In the genomic region with DNA sequence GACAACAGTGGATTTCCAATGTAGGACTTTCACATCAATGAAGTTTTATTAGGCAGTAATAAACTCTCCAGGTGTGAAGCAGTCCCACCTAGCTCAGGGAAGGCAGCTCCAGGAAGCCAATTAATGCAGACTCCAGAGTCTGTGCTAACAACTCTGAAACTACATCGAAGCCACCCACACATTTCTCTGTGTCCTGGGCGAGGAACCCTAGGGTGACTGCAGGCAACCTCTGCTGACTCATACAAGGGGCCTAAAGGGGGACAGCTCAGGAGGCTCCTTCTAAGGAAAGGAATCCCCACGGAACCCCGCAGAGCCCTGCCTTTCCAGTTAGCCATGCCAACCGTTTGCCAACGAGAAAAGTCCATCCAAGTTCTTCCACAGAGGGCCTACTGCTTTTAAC, we compare ENCODE assay signal across 21 mouse cellular contexts.
A peak's percentile ranks its signal among the peaks of the same experiment; 100 is the strongest.
DNase-seq lines count a peak whose midpoint lies in the region; ATAC-seq and TF ChIP-seq lines count a peak whose summit lies in the region.
"Had no signal": no experiment of that assay in that cellular context is flagged by ENCODE, and none has a peak within 500 bp of the region (broad histone marks: within the 10 kb centered on the region; RNA-seq: fewer than 3 reads in every experiment).

No protein-coding gene starts in this region.

- no peaks in the 10 kb centered on the region for H3K9me3 ChIP-seq in heart, postnatal 0 days (replicated peaks; ENCODE audit: control insufficient read depth, low read length)
- H3K9me3 ChIP-seq in neural tube, embryonic 15.5 days (replicated peaks), result no peaks in the 10 kb centered on the region
- no peaks in the 10 kb centered on the region for H3K9me3 ChIP-seq in intestine, embryonic 14.5 days (ENCODE audit: control insufficient read depth, low read length)
- no peaks in the 10 kb centered on the region for H3K9me3 ChIP-seq in stomach, postnatal 0 days (ENCODE audit: control insufficient read depth, low read length)
- no peaks in the 10 kb centered on the region for H3K9me3 ChIP-seq in forebrain, embryonic 12.5 days
- H3K9me3 ChIP-seq: heart, embryonic 15.5 days; hindbrain, embryonic 13.5 days; limb, embryonic 13.5 days; midbrain, embryonic 12.5 days; neural tube, embryonic 12.5 days had no signal

- no peak for DNase-seq in heart, postnatal 0 days (ENCODE audit: low spot score)
- DNase-seq in heart, adult 8-10 months (ENCODE audit: low spot score), result no peak
- peak; percentile 12 for DNase-seq in neural tube, embryonic 10.5 days (ENCODE audit: extremely low spot score, low spot score)
- no peak for DNase-seq in intestine, embryonic 14.5 days (ENCODE audit: low spot score)
- DNase-seq in stomach, postnatal 0 days (ENCODE audit: low spot score), result no peak
- DNase-seq in cerebellum, adult 9-11 months, result no peak
- DNase-seq: adrenal gland, postnatal 25 days; cerebellum, adult 2 months; thymus, adult 18-20 months; thymus, postnatal 4 days had no signal

- no peak overlapping the region for H3K4me2 ChIP-seq in heart, postnatal 0 days (ENCODE audit: low read depth, low read length)
- no peak overlapping the region for H3K4me2 ChIP-seq in neural tube, embryonic 15.5 days
- H3K4me2 ChIP-seq in intestine, embryonic 14.5 days (ENCODE audit: low read length), result no peak overlapping the region
- H3K4me2 ChIP-seq in stomach, postnatal 0 days (replicated peaks; ENCODE audit: low read depth), result no peak overlapping the region
- H3K4me2 ChIP-seq in forebrain, embryonic 12.5 days, result no peak overlapping the region
- H3K4me2 ChIP-seq: heart, embryonic 15.5 days; hindbrain, embryonic 13.5 days; limb, embryonic 13.5 days; midbrain, embryonic 12.5 days; neural tube, embryonic 12.5 days had no signal

- peaks cover 36% of the 10 kb centered on the region for H3K4me1 ChIP-seq in heart, postnatal 0 days (ENCODE audit: control insufficient read depth, insufficient read depth)
- H3K4me1 ChIP-seq in neural tube, embryonic 15.5 days, result peaks cover 53% of the 10 kb centered on the region
- H3K4me1 ChIP-seq in intestine, embryonic 14.5 days (replicated peaks; ENCODE audit: control insufficient read depth, insufficient read depth, low read length), result peaks cover 14% of the 10 kb centered on the region
- H3K4me1 ChIP-seq in stomach, postnatal 0 days (replicated peaks; ENCODE audit: control insufficient read depth, insufficient read depth), result no peaks in the 10 kb centered on the region; the same call in 1 of the 2 replicates
- H3K4me1 ChIP-seq in forebrain, embryonic 12.5 days, result peaks cover 32% of the 10 kb centered on the region

- ATAC-seq in heart, postnatal 0 days (ENCODE audit: insufficient read depth, low read depth), result no peak
- no peak for ATAC-seq in neural tube, embryonic 15.5 days (ENCODE audit: low FRiP score)
- peak; percentile 30; the same call in 1 of the 2 replicates for ATAC-seq in intestine, embryonic 14.5 days (replicated peaks; ENCODE audit: low FRiP score, low TSS enrichment, low read depth)
- ATAC-seq in stomach, postnatal 0 days (ENCODE audit: low FRiP score, low TSS enrichment), result peak; percentile 58
- ATAC-seq in forebrain, embryonic 12.5 days (ENCODE audit: low FRiP score), result no peak
- ATAC-seq: forebrain, embryonic 14.5 days; inflammation-experienced regulatory T-cells, adult 6 months had no signal

- no peaks in the 10 kb centered on the region for H3K36me3 ChIP-seq in heart, postnatal 0 days (replicated peaks; ENCODE audit: control insufficient read depth, insufficient read depth, low read length)
- no peaks in the 10 kb centered on the region for H3K36me3 ChIP-seq in neural tube, embryonic 15.5 days
- no peaks in the 10 kb centered on the region for H3K36me3 ChIP-seq in intestine, embryonic 14.5 days (ENCODE audit: control insufficient read depth, insufficient read depth, low read length)
- H3K36me3 ChIP-seq in stomach, postnatal 0 days (ENCODE audit: control insufficient read depth, insufficient read depth, low read length), result no peaks in the 10 kb centered on the region
- H3K36me3 ChIP-seq in forebrain, embryonic 12.5 days (replicated peaks), result no peaks in the 10 kb centered on the region
- H3K36me3 ChIP-seq: heart, embryonic 15.5 days; hindbrain, embryonic 13.5 days; neural tube, embryonic 12.5 days had no signal

- TF ChIP-seq EP300 in heart, postnatal 0 days (IDR thresholded peaks at IDR 0.05; ENCODE audit: low read depth), result no peak
- TF ChIP-seq EP300 in stomach, postnatal 0 days (optimal IDR thresholded peaks at IDR 0.05), result no peak

- H3K27ac ChIP-seq in heart, postnatal 0 days (ENCODE audit: low read depth), result peak overlapping the region; percentile 38; the same call in 1 of the 2 replicates
- no peak overlapping the region for H3K27ac ChIP-seq in neural tube, embryonic 15.5 days (replicated peaks)
- no peak overlapping the region for H3K27ac ChIP-seq in intestine, embryonic 14.5 days (ENCODE audit: low read depth)
- peak overlapping the region; percentile 40; the same call in 1 of the 2 replicates for H3K27ac ChIP-seq in stomach, postnatal 0 days (replicated peaks)
- H3K27ac ChIP-seq in forebrain, embryonic 12.5 days, result no peak overlapping the region
- H3K27ac ChIP-seq: heart, embryonic 15.5 days; hindbrain, embryonic 13.5 days; limb, embryonic 13.5 days; liver, embryonic 14.5 days; midbrain, embryonic 12.5 days; neural tube, embryonic 12.5 days had no signal

- no peaks in the 10 kb centered on the region for H3K27me3 ChIP-seq in heart, postnatal 0 days (ENCODE audit: control insufficient read depth, insufficient read depth, low read length)
- no peaks in the 10 kb centered on the region for H3K27me3 ChIP-seq in neural tube, embryonic 15.5 days (replicated peaks)
- no peaks in the 10 kb centered on the region for H3K27me3 ChIP-seq in intestine, embryonic 14.5 days (replicated peaks; ENCODE audit: control insufficient read depth, insufficient read depth, low read length)
- no peaks in the 10 kb centered on the region for H3K27me3 ChIP-seq in stomach, postnatal 0 days (ENCODE audit: control insufficient read depth, insufficient read depth, low read length)
- no peaks in the 10 kb centered on the region for H3K27me3 ChIP-seq in forebrain, embryonic 12.5 days
- H3K27me3 ChIP-seq: heart, embryonic 15.5 days; hindbrain, embryonic 13.5 days; limb, embryonic 13.5 days; midbrain, embryonic 12.5 days; neural tube, embryonic 12.5 days had no signal

- H3K4me3 ChIP-seq in heart, postnatal 0 days (ENCODE audit: low read depth, low read length), result no peak overlapping the region
- H3K4me3 ChIP-seq in neural tube, embryonic 15.5 days (replicated peaks), result no peak overlapping the region
- H3K4me3 ChIP-seq in intestine, embryonic 14.5 days (ENCODE audit: low read depth, low read length), result no peak overlapping the region
- no peak overlapping the region for H3K4me3 ChIP-seq in stomach, postnatal 0 days (ENCODE audit: low read depth, low read length)
- no peak overlapping the region for H3K4me3 ChIP-seq in forebrain, embryonic 12.5 days (replicated peaks)
- H3K4me3 ChIP-seq: erythroblast, embryonic 14.5 days; heart, embryonic 15.5 days; hindbrain, embryonic 13.5 days; limb, embryonic 13.5 days; midbrain, embryonic 12.5 days; neural tube, embryonic 12.5 days had no signal

- TF ChIP-seq CTCF in heart, postnatal 0 days (IDR thresholded peaks at IDR 0.05; ENCODE audit: low read depth), result no peak
- TF ChIP-seq CTCF in stomach, postnatal 0 days (IDR thresholded peaks at IDR 0.05; ENCODE audit: low read depth), result no peak

- no peak overlapping the region for H3K9ac ChIP-seq in heart, postnatal 0 days (replicated peaks; ENCODE audit: low read depth, low read length)
- H3K9ac ChIP-seq in neural tube, embryonic 15.5 days (replicated peaks), result no peak overlapping the region
- H3K9ac ChIP-seq in intestine, embryonic 14.5 days (ENCODE audit: low read length), result no peak overlapping the region
- H3K9ac ChIP-seq in stomach, postnatal 0 days (ENCODE audit: low read length), result no peak overlapping the region
- no peak overlapping the region for H3K9ac ChIP-seq in forebrain, embryonic 12.5 days
- H3K9ac ChIP-seq: heart, embryonic 15.5 days; hindbrain, embryonic 13.5 days; limb, embryonic 13.5 days; liver, embryonic 14.5 days; midbrain, embryonic 12.5 days; neural tube, embryonic 12.5 days had no signal

- 39% methylated on average over 6 of the region's 6 CpGs for WGBS in heart, postnatal 0 days
- 25% methylated on average over 6 of the region's 6 CpGs for WGBS in neural tube, embryonic 15.5 days
- WGBS in intestine, embryonic 14.5 days, result 36% methylated on average over 6 of the region's 6 CpGs
- 37% methylated on average over 6 of the region's 6 CpGs for WGBS in stomach, postnatal 0 days
- 41% methylated on average over 6 of the region's 6 CpGs for WGBS in forebrain, embryonic 12.5 days

Comparison
In these comparisons a context has a peak if more than half of its experiments do, and no peak if none do; other contexts are left out.
1. ATAC-seq: peak in intestine, embryonic 14.5 days (single experiment) and stomach, postnatal 0 days (single experiment); none in heart, postnatal 0 days (single experiment), neural tube, embryonic 15.5 days (single experiment) and forebrain, embryonic 12.5 days (single experiment).
2. H3K27ac ChIP-seq: peak in heart, postnatal 0 days (single experiment) and stomach, postnatal 0 days (single experiment); none in neural tube, embryonic 15.5 days (single experiment), intestine, embryonic 14.5 days (single experiment) and forebrain, embryonic 12.5 days (single experiment).